Mouse (Mus musculus): Measurements from ENCODE around the gene Prkd1.

DNA sequence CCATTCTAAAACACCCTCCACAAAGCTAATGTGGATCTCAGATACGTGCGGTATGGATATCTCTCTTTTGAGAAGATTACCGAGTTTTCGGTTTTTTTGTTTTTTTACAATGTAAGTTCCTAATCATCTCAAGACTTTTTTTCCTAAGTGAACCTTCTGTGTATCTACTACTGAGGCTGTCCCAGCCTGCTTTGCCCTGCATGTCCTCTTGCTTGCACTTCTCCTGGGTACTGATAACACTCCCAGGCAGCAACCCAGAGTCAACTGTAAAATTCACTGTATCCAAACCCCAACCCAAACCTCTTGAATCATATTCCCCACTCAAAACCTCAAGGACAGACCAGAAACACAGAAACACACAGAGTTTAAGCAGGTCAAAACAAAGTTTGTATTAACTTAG is 2.0 kb downstream of the Prkd1 start:
- TF ChIP-seq POLR2A (IDR thresholded peaks at IDR 0.05; ENCODE audit: insufficient read depth, low read depth, low read length), result no peak
- no peak for TF ChIP-seq CTCF (IDR thresholded peaks at IDR 0.05; ENCODE audit: insufficient read depth, low read depth, low read length)

Data from olfactory bulb, adult 2 months (tissue).